Mouse (Mus musculus): ENCODE data around the gene Slc39a5.

DNA sequence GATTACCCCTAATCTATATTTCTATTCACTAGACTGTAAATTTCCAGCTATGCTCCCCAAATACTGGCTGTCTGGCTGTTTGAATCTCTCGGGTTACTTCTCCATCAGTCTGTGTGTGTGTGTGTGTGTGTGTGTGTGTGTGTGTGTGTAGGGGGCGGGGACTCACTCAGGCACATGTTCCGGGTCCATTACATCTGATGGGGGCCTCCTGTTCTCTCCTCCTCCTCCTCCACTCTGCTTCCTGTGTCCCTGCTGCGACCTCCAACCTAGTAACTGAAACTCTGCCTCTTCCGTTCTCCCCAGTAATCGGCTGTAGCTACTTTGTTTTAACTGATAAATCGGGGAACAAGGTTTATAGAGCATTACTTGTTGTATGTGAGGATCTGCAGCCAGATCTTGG lies 23.6 kb upstream of the Slc39a5 start:
- TF ChIP-seq CTCF (IDR thresholded peaks at IDR 0.05; ENCODE audit: insufficient read depth, low read depth, low read length): no peak
- no peak for TF ChIP-seq POLR2A (IDR thresholded peaks at IDR 0.05; ENCODE audit: insufficient read depth, low read depth, low read length)
